In genomic region chr7:101541132-101541531, GRCm38 (mm10) we compare ENCODE assay signal across 9 mouse cellular contexts. TPM values are rescaled to one million over a fixed set of nuclear protein-coding genes. Genes with fewer than 3 reads are reported as not detected.
DNase-seq lines count a peak whose midpoint lies in the region; ATAC-seq and TF ChIP-seq lines count a peak whose summit lies in the region.
"Had no signal": no experiment of that assay in that cellular context is flagged by ENCODE, and none has a peak within 500 bp of the region (broad histone marks: within the 10 kb centered on the region; RNA-seq: fewer than 3 reads in every experiment).

No protein-coding gene starts in this region.

- no peak overlapping the region for H3K9ac ChIP-seq in ES-Bruce4 (ENCODE audit: low read depth, poor library complexity, severe bottlenecking)
- no peak overlapping the region for H3K9ac ChIP-seq in embryonic facial prominence, embryonic 14.5 days (ENCODE audit: low read depth, low read length)
- H3K9ac ChIP-seq: liver, embryonic 15.5 days had no signal

- no peak overlapping the region for H3K27ac ChIP-seq in ES-Bruce4 (ENCODE audit: insufficient read depth, low read length)
- H3K27ac ChIP-seq in embryonic facial prominence, embryonic 14.5 days (replicated peaks; ENCODE audit: low read depth, low read length), result no peak overlapping the region
- H3K27ac ChIP-seq: liver, embryonic 15.5 days had no signal

- no peaks in the 10 kb centered on the region for H3K27me3 ChIP-seq in ES-Bruce4 (ENCODE audit: control insufficient read depth, insufficient read depth, low read length, poor library complexity, severe bottlenecking)
- H3K27me3 ChIP-seq in embryonic facial prominence, embryonic 14.5 days (replicated peaks; ENCODE audit: control insufficient read depth, insufficient read depth, low read length), result no peaks in the 10 kb centered on the region
- H3K27me3 ChIP-seq: liver, embryonic 15.5 days had no signal

- WGBS in embryonic facial prominence, embryonic 14.5 days, result 3% methylated on average over 11 of the region's 11 CpGs

- peak; percentile 8 to 35 for DNase-seq in adrenal gland, postnatal 4 days (ENCODE audit: low spot score in 2 of 2)
- DNase-seq in embryonic facial prominence, embryonic 14.5 days (ENCODE audit: low spot score), result peak; percentile 89
- DNase-seq in heart, postnatal 36 days, result peak; percentile 56 to 74
- peak; percentile 85 for DNase-seq in layer of hippocampus, adult 11-12 months (ENCODE audit: low spot score)
- DNase-seq in lung, postnatal 14 days, result peak; percentile 64
- peak; percentile 94 for DNase-seq in retina, embryonic 14.5 days (ENCODE audit: low spot score)
- peak; percentile 61 for DNase-seq in urinary bladder, postnatal 25 days (ENCODE audit: low spot score)

- H3K4me3 ChIP-seq in ES-Bruce4 (ENCODE audit: low read depth, low read length), result no peak overlapping the region
- no peak overlapping the region for H3K4me3 ChIP-seq in embryonic facial prominence, embryonic 14.5 days (ENCODE audit: low read depth, low read length)
- H3K4me3 ChIP-seq: liver, embryonic 15.5 days had no signal

- TF ChIP-seq CTCF in ES-Bruce4 (IDR thresholded peaks at IDR 0.05; ENCODE audit: low read depth, low read length), result peak; percentile 77

- TF ChIP-seq POLR2A in ES-Bruce4 (IDR thresholded peaks at IDR 0.05; ENCODE audit: insufficient read depth, low read length), result no peak

- TF ChIP-seq EP300 in ES-Bruce4 (IDR thresholded peaks at IDR 0.05; ENCODE audit: insufficient read depth, low read depth, low read length), result no peak

- H3K4me2 ChIP-seq in embryonic facial prominence, embryonic 14.5 days (ENCODE audit: low read depth, low read length), result peak overlapping the region; percentile 16; the same call in 1 of the 2 replicates
- H3K4me2 ChIP-seq: liver, embryonic 15.5 days had no signal

- H3K36me3 ChIP-seq in ES-Bruce4 (ENCODE audit: control insufficient read depth, insufficient read depth, low read length, poor library complexity, severe bottlenecking), result no peaks in the 10 kb centered on the region
- H3K36me3 ChIP-seq in embryonic facial prominence, embryonic 14.5 days (ENCODE audit: control insufficient read depth, insufficient read depth, low read length), result no peaks in the 10 kb centered on the region
- H3K36me3 ChIP-seq: liver, embryonic 15.5 days had no signal

- no peaks in the 10 kb centered on the region for H3K4me1 ChIP-seq in ES-Bruce4 (ENCODE audit: control insufficient read depth, insufficient read depth, low read length)
- no peaks in the 10 kb centered on the region for H3K4me1 ChIP-seq in embryonic facial prominence, embryonic 14.5 days (ENCODE audit: control insufficient read depth, insufficient read depth, low read length)
- H3K4me1 ChIP-seq: liver, embryonic 15.5 days had no signal

- ATAC-seq in embryonic facial prominence, embryonic 14.5 days (ENCODE audit: low read depth), result peak; percentile 79; the same call in 1 of the 2 replicates

- intact Hi-C loops in heart, postnatal 36 days (cut with DNase I), result loop anchor here (1.0 to 5.0 kb wide), 4 partner anchors 38 to 128 kb away; no protein-coding TSS in a partner anchor

- H3K9me3 ChIP-seq in ES-Bruce4 (replicated peaks; ENCODE audit: control insufficient read depth, insufficient read depth, low read length, poor library complexity, severe bottlenecking), result no peaks in the 10 kb centered on the region
- H3K9me3 ChIP-seq in embryonic facial prominence, embryonic 14.5 days (ENCODE audit: control insufficient read depth, low read length), result no peaks in the 10 kb centered on the region
- H3K9me3 ChIP-seq: liver, embryonic 15.5 days had no signal

RNA-seq across cellular contexts. Expression of gene Art2b, which starts 44.3 kb away (rescaled TPM):
- not detected in 2 replicates for polyA plus RNA-seq in ES-Bruce4 (2011; ENCODE audit: insufficient read depth, insufficient read length, low read depth, missing spikeins)
- under 1 TPM in 1 of 2 experiments, not detected in 1; 0.11 TPM for total RNA-seq in adrenal gland, postnatal 4 days (2021)
- not detected in 2 replicates for polyA plus RNA-seq in embryonic facial prominence, embryonic 14.5 days (2014; fragmentation: Nextera tagmentation; extraction: Ambion mirVana)
- total RNA-seq in heart, postnatal 36 days (2021), result not detected
- polyA plus RNA-seq: liver, embryonic 15.5 days had no signal

Comparison
In these comparisons a context has a peak if more than half of its experiments do, and no peak if none do; other contexts are left out.
1. DNase-seq: peak in every context shown above with its lines; median percentile 94 in retina, embryonic 14.5 days; 89 in embryonic facial prominence, embryonic 14.5 days; 85 in layer of hippocampus, adult 11-12 months; 65 in heart, postnatal 36 days; 64 in lung, postnatal 14 days; 61 in urinary bladder, postnatal 25 days; 22 in adrenal gland, postnatal 4 days.